Mouse (Mus musculus): ENCODE data around the gene Sigirr.

- TF ChIP-seq CTCF (IDR thresholded peaks at IDR 0.05; ENCODE audit: low read depth) (no peak), EP300 (IDR thresholded peaks at IDR 0.05; ENCODE audit: low read depth) (no peak)
These were observed 37.8 kb downstream of the Sigirr start for GRCm38 (mm10) chr7:141062525-141062924.
